Mouse (Mus musculus) G1E (cell line): ENCODE measurements at regions not wholly inside any gene's neighbourhood (a gene's known extent, or its start where the extent isn't known, plus 50 kb on each side); places are given as distances from the start of the nearest gene placed in this dataset.

ENCODE experiments used
- ATAC-seq: 2 replicates; pipeline ENCODE4 v1.8.0; 2016; ENCODE audit warnings: mild to moderate bottlenecking; ENCODE audit not compliant: insufficient number of reproducible peaks, poor library complexity, low FRiP score, severe bottlenecking; ENCODE audit errors: extremely low read depth
- DNase-seq: peaks from one replicate; pipeline ENCODE4 v3.0.0; 2012; ENCODE audit warnings: low spot score
- H3K27me3 ChIP-seq: 2 replicates; pipeline ENCODE4 v1.6.1; 2012; ENCODE audit warnings: mild to moderate bottlenecking, low read length, inconsistent platforms; ENCODE audit not compliant: insufficient read depth
- H3K36me3 ChIP-seq: replicated peaks from 2 replicates; pipeline ENCODE3; 2012; ENCODE audit warnings: mild to moderate bottlenecking, inconsistent platforms
- H3K4me1 ChIP-seq: 2 replicates; pipeline ENCODE4 v1.6.1; 2012; ENCODE audit warnings: low read depth, low read length, inconsistent platforms, mixed read lengths; ENCODE audit not compliant: insufficient read depth
- H3K4me3 ChIP-seq: 2 replicates; pipeline ENCODE4 v1.5.1; 2012; ENCODE audit warnings: low read depth, mild to moderate bottlenecking, inconsistent platforms, low read length, moderate library complexity, mixed read lengths
- H3K9me3 ChIP-seq: replicated peaks from 2 replicates; pipeline ENCODE4 v1.6.1; 2012; ENCODE audit warnings: inconsistent platforms
- CTCF ChIP-seq: IDR thresholded peaks from 2 replicates; pipeline ENCODE4 v1.5.1; 2012; ENCODE audit warnings: low read depth, low read length, inconsistent platforms, mixed read lengths
- GATA1 ChIP-seq: IDR thresholded peaks from 2 replicates; pipeline ENCODE4 v1.6.1; 2012; ENCODE audit warnings: borderline replicate concordance, low read length, inconsistent platforms, mixed read lengths
- GATA2 ChIP-seq: IDR thresholded peaks from 2 replicates; pipeline ENCODE4 v1.6.1; 2012; ENCODE audit warnings: low read depth, low read length, inconsistent platforms, borderline replicate concordance
- POLR2AphosphoS5 ChIP-seq: IDR thresholded peaks from 2 replicates; pipeline ENCODE4 v1.6.1; 2012; ENCODE audit warnings: low read depth, low read length, inconsistent platforms; ENCODE audit not compliant: insufficient replicate concordance
- TAL1 ChIP-seq: conservative IDR thresholded peaks from 2 replicates; pipeline ENCODE4 v1.6.1; 2012; ENCODE audit warnings: low read depth, low read length, inconsistent platforms, mixed read lengths

DNA sequence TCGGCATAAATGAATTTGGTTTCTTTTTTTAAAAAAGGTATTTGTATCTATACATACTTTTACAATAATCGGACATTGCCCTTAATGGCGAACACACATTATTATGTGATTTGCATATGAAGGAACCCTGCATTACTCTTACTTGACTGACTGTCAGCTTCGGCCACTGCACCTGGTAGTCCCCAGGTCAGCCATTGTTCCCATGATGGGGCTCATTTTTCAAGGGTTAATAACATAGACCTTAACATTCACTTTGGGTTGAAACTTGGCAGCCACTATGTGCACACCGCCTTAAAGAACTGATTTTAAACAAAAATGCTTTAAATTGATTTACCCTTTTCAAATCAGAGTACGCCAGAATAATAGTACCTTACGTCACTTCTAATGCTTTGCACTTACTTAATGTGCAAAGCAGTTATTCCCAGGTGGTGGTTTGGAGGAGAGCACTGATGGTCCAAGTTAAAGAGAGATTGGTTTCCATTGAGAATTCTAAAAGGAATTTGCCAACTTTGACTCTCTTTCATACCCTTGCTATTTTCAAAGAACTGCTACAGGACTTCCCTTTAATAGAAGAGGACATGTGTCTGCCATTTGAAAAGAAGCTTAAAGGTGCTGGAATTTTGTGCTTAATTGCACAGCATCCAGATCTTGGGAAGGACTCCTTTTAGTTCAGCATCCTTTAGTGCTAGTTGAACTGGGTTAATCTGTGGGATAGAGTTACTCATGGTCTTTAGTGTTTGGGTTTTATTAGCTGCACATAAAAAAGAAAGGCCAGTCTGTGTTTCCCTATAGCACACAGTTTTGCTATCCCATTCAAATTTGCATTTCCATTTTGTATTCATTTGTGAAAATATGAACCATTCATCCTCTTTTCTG lies 95.0 kb upstream of the Pkn2 start:
- DNase-seq: no peak
- no peak for ATAC-seq
- Histone ChIP-seq H3K9me3 (no peaks in the 10 kb centered on the region), H3K27me3 (no peaks in the 10 kb centered on the region), H3K4me3 (no peak overlapping the region), H3K36me3 (no peaks in the 10 kb centered on the region), H3K4me1 (no peaks in the 10 kb centered on the region)
- no peak for TF ChIP-seq TAL1
- no peak for TF ChIP-seq POLR2AphosphoS5
- TF ChIP-seq CTCF: no peak
- no peak for TF ChIP-seq GATA2
- TF ChIP-seq GATA1: no peak

- Histone ChIP-seq H3K27me3 (no peaks in the 10 kb centered on the region), H3K36me3 (no peaks in the 10 kb centered on the region), H3K4me3 (no peak overlapping the region), H3K4me1 (no peaks in the 10 kb centered on the region), H3K9me3 (no peaks in the 10 kb centered on the region)
- no peak for ATAC-seq
- DNase-seq: no peak
- TF ChIP-seq GATA2 (no peak), GATA1 (no peak), POLR2AphosphoS5 (no peak), TAL1 (no peak)
Observed at GRCm38 (mm10) chr3:142975606-142976005, 93.8 kb upstream of the Pkn2 start.

GRCm38 (mm10) chr3:142969501-142969900 lies 87.7 kb upstream of the Pkn2 start:
- Histone ChIP-seq H3K4me1 (no peaks in the 10 kb centered on the region), H3K9me3 (no peaks in the 10 kb centered on the region), H3K36me3 (no peaks in the 10 kb centered on the region), H3K27me3 (no peaks in the 10 kb centered on the region), H3K4me3 (no peak overlapping the region)
- DNase-seq (no peak), ATAC-seq (no peak)
- TF ChIP-seq GATA1 (no peak), TAL1 (no peak), CTCF (no peak), GATA2 (no peak), POLR2AphosphoS5 (no peak)

DNA sequence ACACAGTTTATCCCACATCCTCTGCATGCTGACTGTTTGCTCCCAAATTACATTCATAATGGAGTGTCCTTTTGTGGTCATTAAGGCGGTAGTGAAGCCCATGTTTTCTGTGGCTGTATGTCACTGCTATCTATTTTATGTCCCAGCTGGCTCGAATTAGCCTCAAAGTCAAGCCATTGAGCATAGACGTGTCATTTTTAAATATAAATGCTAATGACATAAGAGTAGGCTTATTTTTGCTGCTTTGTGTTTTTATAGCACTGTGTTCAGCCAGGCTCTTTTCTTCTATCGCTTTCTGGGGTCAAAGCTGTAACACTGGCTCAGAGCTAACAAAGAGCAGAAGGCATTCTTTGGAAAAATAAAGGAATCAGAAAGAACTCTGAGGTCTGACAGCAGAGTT lies 83.8 kb upstream of the Pkn2 start:
- Histone ChIP-seq H3K9me3 (no peaks in the 10 kb centered on the region), H3K4me1 (no peaks in the 10 kb centered on the region), H3K4me3 (no peak overlapping the region), H3K27me3 (no peaks in the 10 kb centered on the region), H3K36me3 (no peaks in the 10 kb centered on the region)
- ATAC-seq (no peak), DNase-seq (no peak)
- TF ChIP-seq TAL1 (no peak), GATA2 (no peak), CTCF (no peak), GATA1 (no peak), POLR2AphosphoS5 (no peak)

- DNase-seq: no peak
- TF ChIP-seq GATA2: no peak
- no peak for TF ChIP-seq POLR2AphosphoS5
- TF ChIP-seq TAL1: no peak
- TF ChIP-seq CTCF: no peak
- no peak for TF ChIP-seq GATA1
- no peaks in the 10 kb centered on the region for H3K9me3 ChIP-seq
- no peak overlapping the region for H3K4me3 ChIP-seq
- no peaks in the 10 kb centered on the region for H3K4me1 ChIP-seq
- H3K27me3 ChIP-seq: no peaks in the 10 kb centered on the region
- no peaks in the 10 kb centered on the region for H3K36me3 ChIP-seq
- ATAC-seq: no peak
Observed at GRCm38 (mm10) chr3:142963818-142964372, 82.1 kb upstream of the Pkn2 start.

DNA sequence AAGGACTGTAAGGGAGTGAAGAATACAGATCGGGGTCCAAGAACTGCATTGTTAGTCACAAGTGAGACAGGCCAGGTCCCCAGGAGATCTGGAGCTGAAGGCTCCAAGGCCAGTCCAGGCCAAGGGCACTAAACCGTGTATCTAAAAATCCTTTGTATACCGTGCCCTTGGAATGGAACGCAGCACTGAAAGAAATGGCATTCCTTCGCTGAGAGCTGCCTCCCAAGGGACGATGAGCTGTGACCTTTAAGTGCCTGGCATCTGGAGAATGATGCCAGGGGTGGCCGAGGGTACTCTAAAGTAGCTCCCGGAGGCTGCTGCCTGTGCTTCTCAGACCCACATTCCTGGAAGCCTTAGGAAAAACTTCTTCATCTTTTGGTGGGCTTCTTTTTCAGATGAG lies 76.0 kb upstream of the Pkn2 start:
- no peak for TF ChIP-seq CTCF
- TF ChIP-seq TAL1: no peak
- TF ChIP-seq POLR2AphosphoS5: no peak
- TF ChIP-seq GATA1: no peak
- TF ChIP-seq GATA2: no peak
- Histone ChIP-seq H3K27me3 (peaks cover 16% of the 10 kb centered on the region), H3K4me3 (no peak overlapping the region), H3K36me3 (no peaks in the 10 kb centered on the region), H3K4me1 (no peaks in the 10 kb centered on the region), H3K9me3 (no peaks in the 10 kb centered on the region)
- ATAC-seq (no peak), DNase-seq (no peak)

- Histone ChIP-seq H3K4me3 (no peak overlapping the region), H3K9me3 (no peaks in the 10 kb centered on the region), H3K27me3 (peaks cover 7% of the 10 kb centered on the region), H3K4me1 (no peaks in the 10 kb centered on the region), H3K36me3 (no peaks in the 10 kb centered on the region)
- TF ChIP-seq TAL1: no peak
- TF ChIP-seq POLR2AphosphoS5: no peak
- peak; percentile 81 for TF ChIP-seq CTCF
- TF ChIP-seq GATA1: no peak
- no peak for TF ChIP-seq GATA2
- DNase-seq (peak; percentile 5), ATAC-seq (peak; percentile 65)
Observed at GRCm38 (mm10) chr3:142948771-142949170, 67.0 kb upstream of the Pkn2 start.
